Mouse (Mus musculus) thymus, adult 18-20 months (tissue): ENCODE results near the gene Ubp1.

ENCODE experiments used
- DNase-seq, 2 experiments: peaks; one replicate each; pipeline ENCODE4 v3.0.0; 2022; ENCODE audit warnings: mixed read lengths in 2 of 2

Gene Ubp1

DNA sequence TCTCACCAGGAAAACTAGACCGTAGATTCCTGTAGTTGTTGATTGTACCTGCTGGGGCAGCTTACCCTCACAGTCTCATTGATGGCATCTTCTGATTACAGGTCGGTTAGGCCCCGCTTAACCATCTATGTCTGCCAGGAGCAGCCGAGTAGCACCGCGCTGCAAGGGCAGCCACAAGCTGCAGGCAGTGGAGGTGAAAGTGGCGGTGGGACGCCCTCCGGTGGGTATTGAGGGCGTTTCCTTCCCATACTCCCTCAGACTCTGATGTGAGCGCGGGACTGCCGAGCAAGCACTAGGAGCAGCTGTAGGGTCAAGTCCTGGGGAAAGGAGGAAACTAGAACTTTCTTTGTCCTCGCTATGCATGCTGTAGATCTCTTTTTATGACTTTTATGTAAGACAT is 39.3 kb downstream of the Ubp1 start:
- no peak for DNase-seq

DNA sequence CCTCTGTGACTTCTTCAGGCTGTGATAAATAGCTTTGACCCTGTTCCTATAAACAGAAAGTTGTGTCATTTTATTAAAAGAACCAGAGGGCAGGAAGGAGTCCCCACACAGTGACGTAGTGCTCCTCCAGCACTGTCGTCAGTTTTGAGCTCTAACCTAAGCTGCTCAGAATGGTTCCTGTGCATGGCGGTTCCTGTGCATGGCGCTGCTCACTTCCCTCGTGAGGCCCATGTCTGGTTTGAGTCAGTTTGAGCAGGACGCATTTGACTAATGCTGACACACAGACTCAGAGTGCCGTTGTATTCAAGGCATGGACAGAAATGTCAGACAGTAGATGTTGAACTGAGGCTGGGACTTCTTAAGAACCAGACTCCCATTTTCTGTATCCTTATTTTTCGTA is 40.9 kb downstream of the Ubp1 start:
- no peak for DNase-seq

DNA sequence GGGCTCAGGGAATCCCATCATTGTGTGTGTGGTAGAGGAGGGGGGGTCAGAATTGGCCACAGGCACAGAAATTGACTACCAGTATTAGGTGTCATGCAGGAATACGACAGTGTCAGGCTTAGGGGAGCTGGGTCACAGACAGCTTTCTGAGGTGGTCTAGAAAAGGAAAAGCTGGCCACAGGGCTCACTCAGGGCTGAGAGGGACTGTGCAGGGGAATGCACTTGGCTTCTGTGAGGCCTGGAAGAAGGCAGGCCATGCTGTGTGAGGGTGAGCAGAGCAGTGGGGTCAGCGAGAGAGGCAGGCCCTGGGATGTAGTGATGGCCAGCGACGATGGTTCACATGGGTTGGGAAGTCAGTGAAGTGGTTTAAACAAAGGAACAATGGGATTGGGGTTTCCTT is 43.1 kb downstream of the Ubp1 start:
- no peak for DNase-seq

DNA sequence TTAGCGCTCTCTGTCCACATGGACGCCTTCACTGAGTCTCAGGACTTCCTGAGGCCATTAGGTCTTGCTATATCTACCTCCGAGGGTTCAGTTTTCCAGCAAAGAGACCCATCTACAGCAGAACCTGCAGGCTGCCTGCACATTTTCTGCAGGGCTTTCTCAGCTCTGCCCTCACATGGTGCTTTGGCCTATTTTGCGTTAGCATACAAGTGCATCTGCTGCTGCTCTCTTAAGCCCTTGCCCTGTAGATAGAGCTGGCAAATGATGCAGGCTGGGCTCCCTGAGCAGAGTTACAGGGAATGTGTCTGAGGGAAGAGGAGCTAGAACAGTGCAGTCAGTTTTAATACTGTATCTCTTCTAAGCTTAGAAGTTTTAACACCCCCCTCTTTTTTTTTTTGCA is 44.2 kb downstream of the Ubp1 start:
- no peak for DNase-seq

DNA sequence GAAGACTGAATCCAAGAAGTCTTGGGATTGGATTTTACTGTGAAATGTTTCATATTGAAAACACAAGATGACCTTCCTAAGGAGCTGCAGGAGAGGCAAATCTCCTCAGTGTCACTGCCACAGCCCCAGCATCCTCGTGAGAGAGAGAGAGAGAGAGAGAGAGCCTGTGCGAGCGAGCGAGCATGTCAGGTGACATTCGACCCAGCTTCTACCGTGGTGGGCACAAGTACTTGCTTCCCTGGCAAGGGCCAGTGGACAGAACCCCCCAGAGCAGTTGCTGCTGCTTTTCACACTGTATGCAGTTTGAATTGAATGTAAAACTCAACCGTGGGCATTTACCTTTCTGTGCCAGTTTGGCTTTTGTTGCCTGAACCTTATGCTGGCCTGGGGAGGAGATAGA is 44.7 kb downstream of the Ubp1 start:
- no peak for DNase-seq

DNA sequence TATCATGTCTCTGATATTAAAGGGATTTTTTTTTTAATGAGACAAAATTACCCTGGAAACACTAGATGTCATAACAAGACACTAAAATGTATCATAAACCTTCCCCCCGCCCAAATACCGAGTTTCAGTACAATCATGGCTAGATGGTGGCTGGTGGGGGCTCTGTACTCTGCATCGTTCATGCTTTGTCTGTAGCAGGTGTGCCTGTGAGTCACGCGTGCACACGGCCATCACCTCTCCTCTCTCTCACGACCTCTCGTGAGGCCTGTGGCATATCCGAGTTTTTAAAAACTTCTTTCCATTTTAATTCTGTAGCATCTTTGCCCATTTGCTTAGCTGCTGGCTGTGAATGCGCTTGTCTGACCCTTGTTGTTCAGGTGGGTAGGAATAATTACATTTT is 45.5 kb downstream of the Ubp1 start:
- DNase-seq: no peak

DNA sequence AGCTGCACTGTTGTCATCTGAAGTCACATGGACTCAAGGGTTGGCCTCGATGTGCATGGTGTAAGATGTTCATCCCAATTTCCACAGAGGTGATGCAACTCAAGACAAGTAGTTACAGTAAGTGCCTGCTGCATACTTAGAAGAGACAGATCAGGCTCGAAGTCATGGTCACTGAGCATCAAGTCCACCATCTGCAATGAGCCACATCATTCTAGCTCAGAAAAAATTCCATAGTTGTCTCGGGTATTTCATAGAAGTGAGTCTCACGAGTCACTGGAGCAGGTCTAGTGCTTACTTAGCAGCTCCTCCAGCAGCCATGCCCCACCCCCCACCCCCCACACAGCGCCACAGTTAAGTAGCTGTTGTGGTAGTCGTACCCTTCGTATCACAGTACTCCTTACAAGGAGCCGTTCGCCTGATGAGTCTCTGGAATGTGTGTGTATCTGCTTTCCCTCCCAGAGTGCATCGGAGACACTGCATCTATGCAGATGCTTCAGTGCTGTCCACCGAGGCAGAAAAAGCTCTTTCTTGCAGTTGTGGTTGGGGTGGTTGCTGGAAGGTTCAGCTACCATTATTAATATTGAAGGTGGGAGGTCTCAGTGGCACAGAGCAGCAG is 46.6 kb downstream of the Ubp1 start:
- no peak for DNase-seq

DNA sequence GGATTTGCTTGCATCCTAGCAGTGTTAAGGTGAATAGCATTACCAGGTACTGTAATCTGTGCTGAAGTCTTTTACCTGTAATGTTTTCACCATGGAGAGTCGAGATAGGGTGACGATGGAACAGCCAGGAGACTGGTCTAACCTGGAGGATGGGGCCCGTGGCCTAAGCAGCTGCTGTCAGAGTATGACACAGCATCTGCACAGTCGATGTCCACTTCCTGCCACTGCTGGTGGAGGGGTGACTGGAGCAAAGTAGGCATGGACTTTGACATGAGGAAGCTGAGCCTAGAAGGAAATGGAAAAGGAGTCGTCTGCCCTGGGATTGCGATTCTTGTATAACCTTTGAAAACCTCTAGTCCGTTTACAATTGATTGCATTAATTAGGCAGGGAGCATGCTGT is 47.9 kb downstream of the Ubp1 start:
- no peak for DNase-seq

DNA sequence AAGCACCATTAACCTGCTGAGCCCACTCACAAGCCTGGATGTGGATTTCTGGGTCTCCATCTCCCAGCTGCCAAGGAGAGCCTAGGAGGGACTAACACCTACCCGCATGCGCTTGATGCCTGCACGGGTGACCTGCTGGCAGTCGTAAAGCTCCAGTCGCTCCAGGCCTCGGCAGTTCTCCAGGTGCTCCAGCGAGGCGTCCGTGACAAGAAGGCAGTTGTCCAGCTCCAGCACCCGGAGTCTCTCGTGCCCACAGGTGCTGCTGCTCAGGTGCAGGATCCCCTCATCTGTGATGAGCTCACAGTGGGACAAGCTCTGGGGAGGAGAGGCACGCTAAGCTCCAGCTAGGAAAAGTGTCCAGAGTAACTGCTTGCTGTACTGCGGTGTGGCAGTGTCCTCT is 48.6 kb downstream of the Ubp1 start:
- no peak for DNase-seq

DNA sequence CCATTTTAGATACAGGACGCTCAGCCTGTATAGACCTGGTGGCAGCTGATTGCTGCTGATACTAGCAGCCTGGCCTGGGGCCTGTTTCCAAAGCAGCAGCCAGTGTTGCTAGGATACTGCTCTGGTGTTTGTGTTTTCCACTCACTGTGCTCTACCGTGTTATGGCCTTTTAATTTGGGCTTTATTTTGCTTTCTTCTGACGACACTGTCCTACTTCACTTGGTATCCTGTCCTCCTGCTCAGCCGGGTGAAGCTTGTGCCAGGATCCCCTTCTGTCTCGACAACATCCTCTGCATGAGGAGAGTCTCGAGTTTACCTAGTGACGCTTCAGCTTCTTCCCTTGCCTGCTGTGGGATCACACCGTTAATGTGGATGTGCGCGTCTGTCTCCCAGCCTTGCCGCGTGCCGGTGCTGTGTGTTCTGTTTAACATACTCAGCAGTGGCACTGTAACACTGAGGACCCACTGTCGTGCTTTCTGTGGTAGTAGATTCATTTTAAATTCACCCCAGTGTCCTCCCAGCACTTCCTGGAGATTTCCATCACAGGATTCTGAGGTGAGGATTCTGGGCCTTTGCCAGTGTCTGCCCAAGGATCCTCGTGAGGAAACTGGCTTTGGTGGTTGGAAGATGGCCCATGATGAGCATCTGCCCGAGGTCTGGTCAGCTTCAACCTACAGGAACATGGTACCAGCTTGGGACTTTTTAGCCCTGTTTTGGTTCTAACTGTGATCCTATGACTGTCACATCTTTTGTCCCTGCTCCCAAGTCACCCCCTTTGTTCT is 50.6 kb downstream of the Ubp1 start:
- DNase-seq: no peak

DNA sequence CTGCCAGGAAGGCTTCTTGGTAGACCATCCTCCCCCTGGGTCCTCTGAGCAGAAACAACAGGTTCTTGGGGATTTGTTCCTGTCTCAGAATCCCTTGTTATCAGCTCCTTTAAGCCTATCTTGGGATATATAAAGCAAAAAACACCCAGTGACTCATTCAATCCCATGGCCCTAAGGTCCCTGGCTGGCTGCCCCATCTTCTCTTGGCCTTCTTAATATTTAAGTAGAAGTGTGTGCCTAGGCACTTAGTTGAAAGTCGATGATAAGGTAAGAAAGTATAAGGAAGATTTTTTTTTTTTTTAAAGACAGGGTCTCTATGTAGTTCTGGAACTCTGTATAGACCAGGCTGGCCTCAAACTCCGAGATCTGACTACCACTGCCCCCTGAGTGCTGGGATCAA is 51.7 kb downstream of the Ubp1 start:
- DNase-seq: no peak

DNA sequence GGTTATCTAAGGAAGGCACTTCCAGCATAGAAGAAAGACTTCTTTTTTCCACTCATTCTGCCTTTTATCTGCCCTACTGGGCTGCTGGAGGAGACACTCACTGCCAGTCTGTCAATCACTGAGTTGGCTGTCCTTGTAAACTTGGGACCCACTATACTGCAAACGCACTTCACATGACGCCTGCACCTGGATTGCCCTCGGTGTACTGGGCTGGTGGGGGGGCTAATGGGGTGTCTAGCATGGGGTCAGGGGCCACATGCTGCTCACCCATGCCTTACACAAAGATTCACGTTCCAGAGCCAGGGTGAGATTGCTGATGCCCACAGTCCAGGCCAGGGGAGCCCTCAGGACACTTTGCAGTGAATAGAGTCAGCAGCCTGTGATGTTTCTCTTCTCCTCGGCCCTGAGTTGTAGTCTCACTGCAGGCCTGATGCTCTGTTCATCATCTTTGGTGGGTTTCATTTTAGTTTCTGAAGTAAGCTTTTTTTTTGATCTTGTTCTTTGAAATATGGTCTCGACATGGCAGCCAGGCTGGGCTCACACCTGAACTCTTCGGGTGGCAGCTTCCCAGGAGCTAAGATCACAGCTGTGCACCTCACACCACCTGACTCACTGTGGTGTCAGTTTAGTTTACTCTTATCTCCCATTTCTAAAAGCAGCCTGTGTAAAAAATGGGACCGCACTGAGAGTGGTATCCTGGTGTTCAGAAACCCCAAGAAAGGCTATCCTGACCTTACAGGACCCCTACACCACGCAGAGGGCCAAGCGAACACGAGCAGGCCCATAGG is 52.3 kb downstream of the Ubp1 start:
- DNase-seq: no peak

DNA sequence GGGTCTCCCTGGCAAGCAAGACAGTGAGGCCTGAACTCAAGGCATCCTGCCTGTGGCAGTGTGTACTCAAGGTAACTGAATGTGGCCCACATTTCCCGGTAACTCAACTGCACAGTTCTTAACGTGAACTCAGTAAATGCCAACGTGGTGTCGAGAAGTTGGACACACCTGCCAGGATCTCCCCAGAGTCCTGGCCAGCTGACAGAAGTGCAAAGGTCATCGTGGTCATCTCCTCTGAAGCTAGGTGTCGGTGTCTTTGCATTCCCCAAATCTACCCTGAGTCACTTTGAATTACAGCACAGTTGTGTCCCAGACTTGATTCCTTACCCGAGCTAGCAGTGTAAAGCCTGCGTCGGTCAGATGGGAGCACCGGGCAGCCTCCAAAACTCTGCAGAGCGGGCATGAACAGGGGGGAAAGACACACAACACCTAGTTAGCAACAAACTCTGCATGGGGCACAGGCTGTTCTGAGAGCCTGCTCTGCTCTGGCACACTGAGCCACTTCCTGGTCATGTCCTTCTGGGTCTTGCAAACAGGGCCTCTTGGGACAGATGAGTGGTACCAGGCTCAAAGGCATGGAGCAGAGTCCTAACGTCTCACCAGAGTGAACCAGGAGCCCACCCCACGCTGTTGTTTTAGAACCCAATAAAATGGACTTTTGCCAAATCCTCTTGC is 54.3 kb downstream of the Ubp1 start:
- DNase-seq: no peak

DNA sequence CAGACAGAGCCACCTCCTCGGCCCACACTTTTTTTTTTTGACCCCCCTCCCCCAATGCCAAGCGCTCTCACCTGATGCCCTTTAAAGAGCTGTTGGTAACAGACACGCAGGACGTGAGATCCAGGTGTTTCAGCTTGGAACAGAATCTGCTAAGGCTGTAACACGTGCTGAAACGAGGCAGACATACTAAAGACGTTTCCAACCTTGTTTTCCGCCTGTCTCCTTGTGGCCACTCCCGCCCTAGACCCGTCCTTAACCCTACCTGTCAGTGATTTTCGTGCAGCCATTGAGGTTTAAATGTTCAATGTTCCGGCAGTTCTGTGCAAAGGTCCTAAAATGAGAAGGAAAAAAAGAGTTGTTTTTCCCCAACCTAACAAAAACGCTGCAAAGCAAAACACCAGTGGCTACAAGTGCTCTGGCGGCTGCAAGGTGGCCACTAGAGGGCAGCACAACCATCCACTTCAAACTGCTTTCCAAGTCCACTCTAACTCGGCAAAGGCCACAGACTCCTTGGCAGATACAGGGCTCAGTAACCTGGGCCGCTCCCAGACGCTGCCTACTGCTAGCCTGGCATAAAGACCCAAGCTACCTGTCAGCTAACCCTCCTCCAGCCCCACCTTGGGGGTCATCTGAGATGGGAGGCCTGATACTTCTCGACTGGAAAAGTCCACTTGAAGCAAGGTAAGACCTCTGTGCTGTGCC is 60.0 kb downstream of the Ubp1 start:
- DNase-seq: peak; percentile 34 to 46

DNA sequence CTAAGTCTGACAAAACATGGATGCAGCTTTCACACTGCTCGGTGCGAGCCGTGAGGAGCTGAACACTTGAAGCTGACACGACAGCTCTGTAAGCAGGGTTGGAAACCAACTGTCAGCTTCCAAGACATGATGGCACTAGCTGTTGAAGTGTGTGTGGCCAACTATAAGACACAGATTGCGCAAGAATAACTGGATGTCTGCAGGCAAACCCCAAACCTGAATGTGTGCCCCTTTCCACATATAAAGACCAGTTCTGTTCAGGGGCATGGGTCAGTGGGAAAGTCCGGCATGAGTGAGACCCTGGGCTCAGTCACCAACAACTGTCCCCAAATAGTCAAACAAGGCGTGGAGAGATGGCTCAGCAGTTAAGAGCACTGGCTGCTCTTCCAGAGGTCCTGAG is 62.1 kb downstream of the Ubp1 start:
- no peak for DNase-seq

DNA sequence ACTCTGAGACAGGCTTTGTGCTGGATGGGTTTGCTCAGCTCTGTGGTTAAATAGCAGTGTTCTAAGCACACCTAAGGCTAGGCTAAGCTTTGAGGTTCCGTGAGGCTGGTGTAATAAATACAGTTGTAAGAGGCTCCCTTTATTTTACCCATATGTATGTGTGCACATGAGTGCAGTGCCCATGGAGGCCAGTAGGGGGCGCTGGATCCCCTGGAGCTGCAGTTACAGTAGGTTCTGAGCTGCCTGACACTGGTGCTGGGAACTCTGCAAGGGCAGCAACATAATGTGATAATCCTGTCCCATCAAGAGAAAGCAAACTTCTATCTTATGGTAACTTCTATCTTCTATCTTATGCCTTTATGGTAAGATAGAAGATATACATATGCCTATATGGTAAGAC is 67.6 kb downstream of the Ubp1 start:
- no peak for DNase-seq

DNA sequence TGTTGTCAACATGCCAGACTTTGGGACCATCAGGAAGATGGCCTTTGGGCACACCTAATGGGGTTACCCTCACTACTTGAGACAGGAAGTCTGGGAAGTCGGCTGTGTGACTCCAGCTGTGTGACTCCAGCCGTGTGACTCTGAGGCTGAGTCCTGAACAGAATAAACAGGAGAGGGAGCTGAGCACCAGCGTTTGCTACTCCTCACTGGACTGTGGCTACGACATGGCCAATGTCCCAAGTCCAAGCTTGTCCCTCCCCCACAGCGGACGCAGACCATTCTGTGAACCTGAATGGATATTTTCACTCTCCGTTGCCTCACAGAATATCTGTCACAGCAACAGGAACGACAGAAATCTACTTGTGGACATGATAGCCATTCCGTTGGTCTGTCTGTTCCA is 76.1 kb downstream of the Ubp1 start:
- DNase-seq: no peak

DNA sequence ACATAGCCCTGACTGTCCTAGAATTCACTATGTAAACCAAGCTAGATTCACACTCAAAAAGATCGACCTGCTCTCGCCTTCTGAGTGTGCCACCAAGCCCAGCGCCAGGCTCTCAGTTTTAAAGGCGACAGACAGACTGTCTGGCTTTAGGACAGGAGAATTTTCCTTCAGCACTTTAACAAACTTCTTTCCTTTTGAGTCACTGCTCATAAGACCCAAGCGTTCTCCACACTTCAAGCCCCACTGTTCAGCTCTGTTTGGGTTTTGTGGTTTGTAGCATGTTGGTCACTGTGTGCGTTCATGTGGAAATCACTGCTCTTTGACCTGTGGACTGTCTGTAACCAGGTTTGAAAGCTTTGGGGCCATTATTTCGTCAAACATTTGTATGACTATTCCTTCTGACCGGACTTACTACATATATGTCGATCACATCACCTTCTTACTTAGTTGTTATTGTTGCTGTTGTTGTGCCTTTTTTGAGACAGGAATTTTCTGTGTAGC is 77.2 kb downstream of the Ubp1 start:
- no peak for DNase-seq

DNA sequence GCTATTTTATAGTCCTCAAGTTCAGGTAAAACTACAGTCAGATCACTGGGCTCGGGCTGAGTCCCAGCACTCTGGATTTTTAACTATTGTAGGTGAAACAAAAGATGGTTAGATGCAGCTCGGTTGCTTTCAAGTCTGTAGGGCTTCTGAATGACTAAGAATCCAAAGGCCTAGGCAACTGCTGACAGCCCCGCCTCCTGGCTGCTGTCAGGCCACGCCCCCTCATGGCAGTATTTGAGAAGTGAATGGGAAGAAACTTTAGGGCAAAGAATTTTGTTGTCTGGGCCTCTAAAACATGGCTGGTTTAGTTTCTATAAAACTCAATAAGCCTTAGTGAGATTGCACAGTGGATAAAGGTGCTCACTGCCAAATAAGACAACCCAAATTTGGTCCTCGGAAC is 78.8 kb downstream of the Ubp1 start:
- no peak for DNase-seq

DNA sequence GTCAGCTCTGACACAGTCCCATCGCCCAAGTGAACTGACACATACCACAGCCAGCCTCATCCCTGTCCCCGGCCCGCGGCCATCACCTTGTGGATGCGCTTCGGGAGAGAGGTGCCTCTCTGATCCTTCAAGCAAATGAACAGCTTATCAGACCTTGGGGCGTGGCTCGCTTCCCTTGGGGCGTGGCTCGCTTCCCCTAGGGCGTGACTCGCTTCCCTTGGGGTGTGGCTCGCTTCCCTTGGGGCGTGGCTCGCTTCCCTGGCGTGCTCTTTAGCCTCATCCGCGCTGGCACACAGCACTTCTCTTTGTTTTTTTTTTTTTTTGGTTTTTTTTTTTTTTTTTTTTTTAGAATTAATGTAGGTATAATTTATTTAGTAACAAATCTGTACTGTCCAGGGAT is 80.5 kb downstream of the Ubp1 start:
- no peak for DNase-seq

DNA sequence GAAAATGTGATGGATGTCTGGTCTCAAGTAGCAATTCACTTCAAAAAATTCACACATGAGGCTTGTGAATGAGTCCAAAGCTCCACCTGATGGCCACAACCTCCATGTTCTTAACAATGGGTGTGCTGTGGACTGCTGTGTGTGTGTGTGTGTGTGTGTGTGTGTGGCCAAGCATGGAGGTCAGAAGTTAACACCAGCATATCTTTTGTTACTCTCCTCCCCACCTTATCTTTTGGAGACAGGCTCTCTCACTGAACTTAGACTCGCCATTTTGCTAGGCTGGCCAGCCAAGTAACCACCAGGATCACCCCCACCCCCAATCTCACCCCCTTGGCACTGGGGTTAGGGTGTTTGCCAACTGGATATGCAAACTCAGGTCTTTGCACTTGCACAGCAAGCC is 83.3 kb downstream of the Ubp1 start:
- DNase-seq: no peak

DNA sequence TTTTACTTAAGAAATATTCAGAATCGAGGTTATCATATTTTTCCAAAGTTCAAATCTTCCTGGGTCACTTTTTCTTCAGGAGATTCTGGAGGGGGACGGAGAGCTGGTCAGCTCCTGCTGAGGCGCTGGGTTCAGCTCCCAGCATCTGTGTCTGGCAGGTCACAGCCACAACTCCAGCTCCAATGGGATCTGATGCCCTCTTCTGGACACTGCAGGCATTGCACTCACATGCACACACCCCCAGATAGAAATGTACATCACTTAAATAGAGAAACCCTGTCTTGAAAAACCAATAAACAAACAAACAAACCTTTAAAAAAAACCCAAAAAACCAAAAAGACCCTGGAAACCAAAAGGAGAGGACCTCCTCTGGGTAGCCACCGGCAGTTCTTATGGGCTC is 85.0 kb downstream of the Ubp1 start:
- no peak for DNase-seq

DNA sequence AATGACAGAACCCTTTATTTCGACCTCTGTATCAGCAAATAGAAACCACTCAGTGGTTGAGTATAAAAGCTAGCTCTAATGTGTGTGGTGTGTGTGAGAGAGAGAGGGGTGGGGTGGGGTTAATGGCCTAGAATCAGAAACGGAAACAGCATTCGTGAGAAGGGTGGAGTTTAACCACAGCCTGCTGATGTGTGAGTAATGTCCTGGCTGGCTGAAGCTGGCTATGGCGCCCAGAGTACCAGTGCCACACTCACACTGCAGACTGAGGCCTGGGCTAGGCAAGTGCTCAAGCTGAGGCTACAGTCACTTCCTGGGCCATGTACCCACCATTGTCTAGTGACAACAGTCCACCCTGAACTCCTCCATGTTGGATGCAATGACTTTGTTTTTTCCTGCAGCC is 85.7 kb downstream of the Ubp1 start:
- no peak for DNase-seq
